Mouse (Mus musculus): ENCODE measurements around the gene Cdh23. TPM values are rescaled to one million over a fixed set of nuclear protein-coding genes. Genes with fewer than 3 reads are reported as not detected.
A peak's percentile ranks its signal among the peaks of the same experiment; 100 is the strongest.

Gene Cdh23
- total and polyA plus RNA-seq, 3 experiments = 0.05 TPM; not detected in 2

- Histone ChIP-seq H3K4me3 (ENCODE audit: low read depth, low read length) (no peak overlapping the region), H3K27me3 (ENCODE audit: insufficient read depth, low read length) (no peaks in the 10 kb centered on the region), H3K4me1 (ENCODE audit: insufficient read depth, low read depth, low read length) (0 out of 2 replicates have a peak, but pooled peaks cover 5% of the 10 kb centered on the region), H3K36me3 (replicated peaks) (no peaks in the 10 kb centered on the region), H3K9me3 (replicated peaks) (no peaks in the 10 kb centered on the region)
- ATAC-seq (ENCODE audit: extremely low read depth, insufficient number of reproducible peaks, low FRiP score, poor library complexity, severe bottlenecking) = no peak
- TF ChIP-seq GATA1 (IDR thresholded peaks at IDR 0.05; ENCODE audit: borderline replicate concordance, low read length) (no peak), CTCF (IDR thresholded peaks at IDR 0.05; ENCODE audit: low read depth, low read length) (no peak), POLR2AphosphoS5 (IDR thresholded peaks at IDR 0.05; ENCODE audit: insufficient replicate concordance, low read depth, low read length) (no peak), GATA2 (IDR thresholded peaks at IDR 0.05; ENCODE audit: borderline replicate concordance, low read depth, low read length) (no peak), TAL1 (conservative IDR thresholded peaks at IDR 0.05; ENCODE audit: low read depth, low read length) (no peak)
- no peak for DNase-seq (ENCODE audit: low spot score)
Observed at GRCm38 (mm10) chr10:60334583-60334982, 361.7 kb downstream of the Cdh23 start.

- TF ChIP-seq POLR2AphosphoS5 (IDR thresholded peaks at IDR 0.05; ENCODE audit: insufficient replicate concordance, low read depth, low read length) (no peak), GATA2 (IDR thresholded peaks at IDR 0.05; ENCODE audit: borderline replicate concordance, low read depth, low read length) (no peak), GATA1 (IDR thresholded peaks at IDR 0.05; ENCODE audit: borderline replicate concordance, low read length) (no peak)
- H3K9me3 ChIP-seq (replicated peaks) = no peaks in the 10 kb centered on the region
- no peaks in the 10 kb centered on the region for H3K36me3 ChIP-seq (replicated peaks)
- no peak overlapping the region for H3K4me3 ChIP-seq (ENCODE audit: low read depth, low read length)
- no peak for ATAC-seq (ENCODE audit: extremely low read depth, insufficient number of reproducible peaks, low FRiP score, poor library complexity, severe bottlenecking)
- no peak for DNase-seq (ENCODE audit: low spot score)
- no peaks in the 10 kb centered on the region for H3K27me3 ChIP-seq (ENCODE audit: insufficient read depth, low read length)
- peaks cover 18% of the 10 kb centered on the region for H3K4me1 ChIP-seq (ENCODE audit: insufficient read depth, low read depth, low read length)
Observed at GRCm38 (mm10) chr10:60328963-60329650, 367.2 kb downstream of the Cdh23 start.

DNA sequence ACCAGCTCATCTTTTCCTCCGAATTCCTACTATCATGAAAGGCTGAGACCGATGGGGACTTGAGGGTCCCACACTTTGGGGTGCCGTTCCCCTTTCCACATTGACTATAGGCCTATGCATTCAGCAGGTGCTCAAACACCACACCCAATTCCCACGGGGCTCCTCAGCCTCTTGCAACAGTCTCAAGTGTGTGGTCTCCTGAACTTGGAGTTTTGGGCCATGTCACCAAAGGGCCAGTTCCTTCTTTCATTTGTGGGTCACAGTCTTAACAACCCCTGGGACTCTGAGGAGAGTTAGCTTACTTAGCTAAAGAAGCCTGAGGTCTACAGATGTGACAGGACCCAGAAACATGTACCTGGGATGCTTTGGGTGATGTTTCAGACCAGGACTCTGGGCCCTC lies 380.1 kb downstream of the Cdh23 start:
- Histone ChIP-seq H3K9me3 (replicated peaks) (no peaks in the 10 kb centered on the region), H3K36me3 (replicated peaks) (no peaks in the 10 kb centered on the region), H3K27me3 (ENCODE audit: insufficient read depth, low read length) (no peaks in the 10 kb centered on the region), H3K4me3 (ENCODE audit: low read depth, low read length) (no peak overlapping the region), H3K4me1 (ENCODE audit: insufficient read depth, low read depth, low read length) (no peaks in the 10 kb centered on the region)
- ATAC-seq (ENCODE audit: extremely low read depth, insufficient number of reproducible peaks, low FRiP score, poor library complexity, severe bottlenecking) (no peak), DNase-seq (ENCODE audit: low spot score) (no peak)
- TF ChIP-seq GATA2 (IDR thresholded peaks at IDR 0.05; ENCODE audit: borderline replicate concordance, low read depth, low read length) (no peak), CTCF (IDR thresholded peaks at IDR 0.05; ENCODE audit: low read depth, low read length) (no peak), POLR2AphosphoS5 (IDR thresholded peaks at IDR 0.05; ENCODE audit: insufficient replicate concordance, low read depth, low read length) (no peak), GATA1 (IDR thresholded peaks at IDR 0.05; ENCODE audit: borderline replicate concordance, low read length) (no peak), TAL1 (conservative IDR thresholded peaks at IDR 0.05; ENCODE audit: low read depth, low read length) (no peak)

GRCm38 (mm10) chr10:60313606-60314005 lies 382.7 kb downstream of the Cdh23 start:
- H3K4me1 ChIP-seq (ENCODE audit: insufficient read depth, low read depth, low read length) = no peaks in the 10 kb centered on the region
- no peak overlapping the region for H3K4me3 ChIP-seq (ENCODE audit: low read depth, low read length)
- no peak for ATAC-seq (ENCODE audit: extremely low read depth, insufficient number of reproducible peaks, low FRiP score, poor library complexity, severe bottlenecking)
- no peaks in the 10 kb centered on the region for H3K36me3 ChIP-seq (replicated peaks)
- H3K27me3 ChIP-seq (ENCODE audit: insufficient read depth, low read length) = no peaks in the 10 kb centered on the region
- H3K9me3 ChIP-seq (replicated peaks) = no peaks in the 10 kb centered on the region
- no peak for TF ChIP-seq GATA1 (IDR thresholded peaks at IDR 0.05; ENCODE audit: borderline replicate concordance, low read length)
- no peak for TF ChIP-seq GATA2 (IDR thresholded peaks at IDR 0.05; ENCODE audit: borderline replicate concordance, low read depth, low read length)
- TF ChIP-seq TAL1 (conservative IDR thresholded peaks at IDR 0.05; ENCODE audit: low read depth, low read length) = no peak
- no peak for TF ChIP-seq POLR2AphosphoS5 (IDR thresholded peaks at IDR 0.05; ENCODE audit: insufficient replicate concordance, low read depth, low read length)
- no peak for TF ChIP-seq CTCF (IDR thresholded peaks at IDR 0.05; ENCODE audit: low read depth, low read length)
- no peak for DNase-seq (ENCODE audit: low spot score)

GRCm38 (mm10) chr10:60310629-60311028 lies 385.7 kb downstream of the Cdh23 start:
- ATAC-seq (ENCODE audit: extremely low read depth, insufficient number of reproducible peaks, low FRiP score, poor library complexity, severe bottlenecking) (no peak), DNase-seq (ENCODE audit: low spot score) (no peak)
- no peaks in the 10 kb centered on the region for H3K9me3 ChIP-seq (replicated peaks)
- TF ChIP-seq GATA1 (IDR thresholded peaks at IDR 0.05; ENCODE audit: borderline replicate concordance, low read length) (no peak), GATA2 (IDR thresholded peaks at IDR 0.05; ENCODE audit: borderline replicate concordance, low read depth, low read length) (no peak), TAL1 (conservative IDR thresholded peaks at IDR 0.05; ENCODE audit: low read depth, low read length) (no peak), CTCF (IDR thresholded peaks at IDR 0.05; ENCODE audit: low read depth, low read length) (no peak), POLR2AphosphoS5 (IDR thresholded peaks at IDR 0.05; ENCODE audit: insufficient replicate concordance, low read depth, low read length) (no peak)
- no peaks in the 10 kb centered on the region for H3K4me1 ChIP-seq (ENCODE audit: insufficient read depth, low read depth, low read length)
- H3K36me3 ChIP-seq (replicated peaks) = no peaks in the 10 kb centered on the region
- H3K27me3 ChIP-seq (ENCODE audit: insufficient read depth, low read length) = no peaks in the 10 kb centered on the region
- H3K4me3 ChIP-seq (ENCODE audit: low read depth, low read length) = no peak overlapping the region

DNA sequence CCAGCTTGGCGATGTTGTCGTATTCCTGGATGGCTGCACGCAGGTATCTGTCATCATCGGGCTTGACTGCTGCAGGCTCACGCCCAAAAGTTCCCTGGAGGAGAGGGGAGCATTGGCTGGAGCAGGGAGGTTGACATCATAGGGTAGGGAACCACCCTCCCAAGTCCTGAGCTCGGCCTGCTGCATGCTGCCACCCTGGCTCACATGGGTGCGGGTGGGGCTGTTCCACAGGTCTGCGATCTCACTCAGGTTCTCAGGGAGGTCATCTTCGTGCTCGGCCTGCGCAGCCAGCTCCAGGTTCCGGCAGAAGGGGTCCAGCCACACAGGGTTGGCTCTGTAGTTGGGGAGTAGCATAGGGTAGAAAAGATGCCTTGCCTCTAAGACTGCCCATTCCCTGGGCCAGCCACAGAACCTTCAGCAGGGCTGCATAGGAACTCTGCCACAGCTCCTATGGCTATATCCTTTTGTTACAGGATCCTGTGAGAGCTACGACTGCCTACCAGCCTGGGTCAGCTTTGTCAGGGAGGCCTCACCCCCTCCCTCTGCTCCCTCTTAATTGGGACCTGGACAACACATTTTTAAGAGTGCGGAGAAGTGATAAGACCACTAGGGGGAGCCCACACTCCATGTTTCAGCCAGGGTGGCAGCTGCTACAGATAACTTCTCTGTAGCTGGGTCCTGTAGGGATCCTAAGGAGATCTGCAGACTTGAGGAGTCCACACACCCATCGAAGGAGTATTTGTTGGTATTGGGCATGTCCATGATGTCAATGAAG lies 391.2 kb downstream of the Cdh23 start:
- peak; percentile 57; the same call in 1 of the 2 replicates for ATAC-seq (ENCODE audit: extremely low read depth, insufficient number of reproducible peaks, low FRiP score, poor library complexity, severe bottlenecking)
- peak; percentile 47 for DNase-seq (ENCODE audit: low spot score)
- Histone ChIP-seq H3K27me3 (ENCODE audit: insufficient read depth, low read length) (no peaks in the 10 kb centered on the region), H3K4me3 (ENCODE audit: low read depth, low read length) (no peak overlapping the region), H3K4me1 (ENCODE audit: insufficient read depth, low read depth, low read length) (no peaks in the 10 kb centered on the region), H3K9me3 (replicated peaks) (no peaks in the 10 kb centered on the region), H3K36me3 (replicated peaks) (peaks cover 38% of the 10 kb centered on the region)
- TF ChIP-seq CTCF (IDR thresholded peaks at IDR 0.05; ENCODE audit: low read depth, low read length) (0 out of 2 replicates have a peak, but pooled peaks have one; percentile 8), GATA1 (IDR thresholded peaks at IDR 0.05; ENCODE audit: borderline replicate concordance, low read length) (no peak)

Data from G1E (cell line).